Mouse (Mus musculus): ENCODE data around the gene Gm11437. TPM values are rescaled to one million over a fixed set of nuclear protein-coding genes. Genes with fewer than 3 reads are reported as not detected.
A peak's percentile ranks its signal among the peaks of the same experiment; 100 is the strongest.

Gm11437 gene
- polyA plus RNA-seq, 1 experiment from 2014 or later, result not detected

- Histone ChIP-seq H3K4me3 (no peak overlapping the region), H3K27me3 (ENCODE audit: low read depth, poor library complexity, severe bottlenecking) (no peaks in the 10 kb centered on the region), H3K27ac (no peak overlapping the region), H3K4me1 (peaks cover 3% of the 10 kb centered on the region; the same call in 1 of the 2 replicates), H3K9me3 (replicated peaks) (no peaks in the 10 kb centered on the region), H3K36me3 (no peaks in the 10 kb centered on the region)
- WGBS, result 72% methylated on average over 11 of the region's 11 CpGs
- no peak for DNase-seq (ENCODE audit: low spot score)
These were observed 5.5 kb upstream of the Gm11437 start for GRCm38 (mm10) chr11:84172539-84173435.

- Histone ChIP-seq H3K4me3 (no peak overlapping the region), H3K27ac (no peak overlapping the region), H3K4me1 (peaks cover 3% of the 10 kb centered on the region; the same call in 1 of the 2 replicates), H3K27me3 (ENCODE audit: low read depth, poor library complexity, severe bottlenecking) (no peaks in the 10 kb centered on the region), H3K36me3 (no peaks in the 10 kb centered on the region), H3K9me3 (replicated peaks) (no peaks in the 10 kb centered on the region)
- DNase-seq (ENCODE audit: low spot score), result no peak
- 42% methylated on average over 7 of the region's 7 CpGs for WGBS
These were observed 1.5 kb upstream of the Gm11437 start for GRCm38 (mm10) chr11:84168701-84169288.

GRCm38 (mm10) chr11:84164561-84164960 is 2.7 kb downstream of the Gm11437 start:
- no peaks in the 10 kb centered on the region for H3K9me3 ChIP-seq (replicated peaks)
- 70% methylated on average over 4 of the region's 4 CpGs for WGBS
- no peak for DNase-seq (ENCODE audit: low spot score)
- H3K27ac ChIP-seq, result no peak overlapping the region
- H3K4me3 ChIP-seq, result no peak overlapping the region
- H3K36me3 ChIP-seq, result no peaks in the 10 kb centered on the region
- no peaks in the 10 kb centered on the region for H3K27me3 ChIP-seq (ENCODE audit: low read depth, poor library complexity, severe bottlenecking)
- no peaks in the 10 kb centered on the region for H3K4me1 ChIP-seq

DNA sequence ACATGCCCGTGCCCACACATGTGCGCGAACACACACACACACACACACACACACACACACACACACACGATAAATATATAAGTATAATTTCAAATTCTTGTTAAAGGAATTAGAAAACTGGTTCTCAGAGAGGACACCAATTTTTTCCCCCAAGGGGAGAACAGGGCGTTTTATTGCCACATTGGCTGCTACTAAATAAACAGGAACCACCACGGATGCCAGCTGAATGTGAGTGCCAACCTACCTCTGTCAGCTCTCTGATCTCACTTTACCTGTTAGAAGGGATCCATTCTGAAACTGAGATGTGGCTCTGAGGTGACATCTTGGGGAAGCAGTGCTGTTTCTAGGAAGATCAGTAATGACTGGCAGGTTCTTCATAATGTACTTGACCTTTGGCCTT is 3.2 kb downstream of the Gm11437 start:
- DNase-seq (ENCODE audit: low spot score), result no peak
- Histone ChIP-seq H3K27me3 (ENCODE audit: low read depth, poor library complexity, severe bottlenecking) (no peaks in the 10 kb centered on the region), H3K27ac (no peak overlapping the region), H3K4me1 (no peaks in the 10 kb centered on the region), H3K36me3 (no peaks in the 10 kb centered on the region), H3K9me3 (replicated peaks) (no peaks in the 10 kb centered on the region), H3K4me3 (no peak overlapping the region)
- 84% methylated on average over 6 of the region's 6 CpGs for WGBS

DNA sequence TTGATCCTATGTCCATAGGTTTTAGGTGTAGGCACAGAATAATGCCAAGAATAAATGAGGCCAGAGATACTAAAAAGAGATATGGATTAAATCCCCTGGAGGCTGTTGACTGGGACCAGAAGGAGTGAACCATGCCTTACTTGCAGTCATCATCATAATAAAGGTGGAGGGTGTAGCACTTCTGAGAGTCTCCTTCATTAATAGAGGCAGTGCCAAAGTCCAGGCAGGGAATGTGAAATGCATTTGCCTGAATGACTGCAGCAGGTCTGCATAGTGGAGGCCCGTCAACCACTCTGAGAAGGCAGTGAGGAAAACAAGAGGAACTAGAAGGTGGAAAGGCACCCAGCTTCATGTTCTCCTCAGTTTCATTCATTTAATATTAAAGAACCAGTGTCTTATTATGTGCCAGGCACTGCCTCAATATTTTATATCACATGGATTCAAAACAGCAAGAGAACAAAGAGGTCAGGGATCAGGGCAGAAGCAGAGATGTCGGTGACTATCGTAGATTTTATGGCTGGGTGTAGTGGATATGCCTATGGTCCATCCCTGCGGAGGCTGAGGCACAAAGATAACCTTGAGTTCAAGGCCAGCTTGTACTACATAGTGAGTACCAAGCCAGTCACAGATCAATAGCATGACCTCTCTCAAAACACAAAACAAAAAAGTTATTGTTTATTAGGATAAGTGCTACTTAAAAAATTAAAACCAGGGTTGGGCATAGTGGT is 10.6 kb downstream of the Gm11437 start:
- Histone ChIP-seq H3K27me3 (ENCODE audit: low read depth, poor library complexity, severe bottlenecking) (no peaks in the 10 kb centered on the region), H3K36me3 (no peaks in the 10 kb centered on the region), H3K4me1 (no peaks in the 10 kb centered on the region), H3K9me3 (replicated peaks) (no peaks in the 10 kb centered on the region), H3K4me3 (no peak overlapping the region), H3K27ac (no peak overlapping the region)
- DNase-seq (ENCODE audit: low spot score), result no peak
- WGBS, result 93% methylated on average over 4 of the region's 4 CpGs

DNA sequence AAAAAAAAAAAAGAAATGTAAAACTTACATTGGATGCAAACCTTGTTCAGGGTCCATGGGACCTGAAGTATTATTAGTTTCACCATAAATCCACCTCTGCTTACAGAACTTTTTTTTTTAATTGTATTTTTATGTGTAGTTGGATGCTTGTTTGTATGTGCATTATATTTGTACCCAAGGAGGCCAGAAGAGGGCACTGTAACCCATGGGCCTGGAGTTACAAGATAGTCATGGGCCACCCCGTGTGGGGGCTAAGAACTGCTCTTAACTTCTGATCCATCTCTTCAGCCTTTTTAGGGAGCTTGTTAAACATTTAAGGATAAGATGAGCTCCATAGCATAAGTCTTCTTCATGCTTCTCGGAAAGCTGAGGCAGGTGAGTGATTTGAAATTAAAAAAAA is 16.4 kb downstream of the Gm11437 start:
- H3K36me3 ChIP-seq, result no peaks in the 10 kb centered on the region
- 81% methylated on average over 2 of the region's 2 CpGs for WGBS
- H3K9me3 ChIP-seq (replicated peaks), result no peaks in the 10 kb centered on the region
- DNase-seq (ENCODE audit: low spot score), result no peak
- H3K27me3 ChIP-seq (ENCODE audit: low read depth, poor library complexity, severe bottlenecking), result no peaks in the 10 kb centered on the region
- H3K27ac ChIP-seq, result no peak overlapping the region
- H3K4me1 ChIP-seq, result no peaks in the 10 kb centered on the region
- H3K4me3 ChIP-seq, result no peak overlapping the region

DNA sequence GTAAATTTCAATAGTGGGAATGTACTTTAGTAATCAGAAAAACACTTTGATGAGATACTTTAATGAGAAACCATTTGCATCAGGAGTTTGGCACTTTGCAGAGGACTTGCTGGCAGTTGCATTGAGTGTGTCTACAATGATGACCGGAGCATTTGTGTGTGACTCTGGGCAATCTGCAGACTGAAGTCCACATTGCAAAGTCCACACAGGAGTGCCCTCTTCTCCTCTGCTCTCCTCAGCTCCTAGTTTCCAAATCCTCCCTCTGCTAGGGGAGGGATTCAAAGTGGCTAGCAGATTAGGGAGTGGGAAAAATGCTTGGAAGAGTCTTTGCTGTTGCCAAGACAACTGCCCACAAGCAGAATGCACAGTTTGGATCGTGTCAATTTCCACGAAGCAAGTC is 21.2 kb downstream of the Gm11437 start:
- DNase-seq (ENCODE audit: low spot score), result no peak
- H3K4me1 ChIP-seq, result no peaks in the 10 kb centered on the region
- H3K4me3 ChIP-seq, result no peak overlapping the region
- H3K27me3 ChIP-seq (ENCODE audit: low read depth, poor library complexity, severe bottlenecking), result no peaks in the 10 kb centered on the region
- no peaks in the 10 kb centered on the region for H3K9me3 ChIP-seq (replicated peaks)
- WGBS, result 71% methylated on average over 3 of the region's 3 CpGs
- no peak overlapping the region for H3K27ac ChIP-seq
- no peaks in the 10 kb centered on the region for H3K36me3 ChIP-seq

GRCm38 (mm10) chr11:84145201-84145798 is 22.0 kb downstream of the Gm11437 start:
- no peak overlapping the region for H3K27ac ChIP-seq
- H3K4me1 ChIP-seq, result no peaks in the 10 kb centered on the region
- H3K27me3 ChIP-seq (ENCODE audit: low read depth, poor library complexity, severe bottlenecking), result no peaks in the 10 kb centered on the region
- H3K36me3 ChIP-seq, result no peaks in the 10 kb centered on the region
- 81% methylated on average over 10 of the region's 10 CpGs for WGBS
- no peak for DNase-seq (ENCODE audit: low spot score)
- no peak overlapping the region for H3K4me3 ChIP-seq
- H3K9me3 ChIP-seq (replicated peaks), result no peaks in the 10 kb centered on the region

DNA sequence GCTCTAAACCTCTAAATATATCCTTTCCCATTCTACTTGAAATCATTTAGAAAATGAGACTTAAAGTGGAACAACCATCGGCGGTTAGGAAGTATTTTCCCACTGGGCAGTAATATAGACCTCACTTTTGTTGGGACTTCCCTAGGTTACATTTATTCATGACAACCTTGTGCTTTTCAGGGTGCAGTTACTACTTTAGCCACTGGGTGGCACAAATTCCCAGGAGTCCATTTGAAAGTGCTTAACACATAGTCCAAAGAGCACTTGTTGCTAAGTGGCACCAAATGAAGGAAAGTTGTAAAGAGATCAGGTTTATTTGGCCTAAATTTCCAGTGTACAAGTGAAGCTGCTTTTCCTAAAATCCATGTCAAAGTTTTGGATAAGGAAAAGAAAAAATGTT is 25.5 kb downstream of the Gm11437 start:
- no peaks in the 10 kb centered on the region for H3K4me1 ChIP-seq
- no peaks in the 10 kb centered on the region for H3K9me3 ChIP-seq (replicated peaks)
- no peaks in the 10 kb centered on the region for H3K36me3 ChIP-seq
- H3K27me3 ChIP-seq (ENCODE audit: low read depth, poor library complexity, severe bottlenecking), result no peaks in the 10 kb centered on the region
- 51% methylated on average over 2 of the region's 2 CpGs for WGBS
- DNase-seq (ENCODE audit: low spot score), result peak; percentile 42
- no peak overlapping the region for H3K4me3 ChIP-seq
- no peak overlapping the region for H3K27ac ChIP-seq

DNA sequence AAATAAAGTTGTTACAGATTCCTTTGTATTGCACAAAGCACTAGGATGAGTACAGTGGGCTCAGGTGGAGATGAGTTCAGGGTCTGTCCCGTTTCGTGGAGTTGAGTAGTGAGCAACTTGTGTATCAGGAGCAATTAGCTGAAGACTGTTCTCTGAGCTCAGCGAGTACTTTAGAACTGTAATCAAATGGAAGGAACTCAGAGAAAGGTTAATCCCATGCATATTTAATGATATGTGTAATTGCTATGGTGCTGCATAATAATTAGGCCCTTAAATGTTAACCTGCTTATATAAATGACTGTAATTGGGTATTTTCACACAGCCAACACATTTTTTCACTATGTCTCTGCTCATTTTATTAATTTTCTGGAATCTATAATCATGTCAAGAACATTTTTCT is 30.8 kb downstream of the Gm11437 start:
- H3K4me1 ChIP-seq, result no peaks in the 10 kb centered on the region
- no peak overlapping the region for H3K4me3 ChIP-seq
- no peak for DNase-seq (ENCODE audit: low spot score)
- no peaks in the 10 kb centered on the region for H3K27me3 ChIP-seq (ENCODE audit: low read depth, poor library complexity, severe bottlenecking)
- WGBS, result 84% methylated on average over 3 of the region's 3 CpGs
- H3K27ac ChIP-seq, result no peak overlapping the region
- no peaks in the 10 kb centered on the region for H3K36me3 ChIP-seq
- no peaks in the 10 kb centered on the region for H3K9me3 ChIP-seq (replicated peaks)

GRCm38 (mm10) chr11:84134331-84134860 is 32.9 kb downstream of the Gm11437 start:
- H3K36me3 ChIP-seq, result no peaks in the 10 kb centered on the region
- WGBS, result 91% methylated on average over 2 of the region's 2 CpGs
- H3K4me1 ChIP-seq, result peaks cover 6% of the 10 kb centered on the region
- H3K27me3 ChIP-seq (ENCODE audit: low read depth, poor library complexity, severe bottlenecking), result no peaks in the 10 kb centered on the region
- no peak overlapping the region for H3K27ac ChIP-seq
- no peak overlapping the region for H3K4me3 ChIP-seq
- DNase-seq (ENCODE audit: low spot score), result no peak
- no peaks in the 10 kb centered on the region for H3K9me3 ChIP-seq (replicated peaks)

DNA sequence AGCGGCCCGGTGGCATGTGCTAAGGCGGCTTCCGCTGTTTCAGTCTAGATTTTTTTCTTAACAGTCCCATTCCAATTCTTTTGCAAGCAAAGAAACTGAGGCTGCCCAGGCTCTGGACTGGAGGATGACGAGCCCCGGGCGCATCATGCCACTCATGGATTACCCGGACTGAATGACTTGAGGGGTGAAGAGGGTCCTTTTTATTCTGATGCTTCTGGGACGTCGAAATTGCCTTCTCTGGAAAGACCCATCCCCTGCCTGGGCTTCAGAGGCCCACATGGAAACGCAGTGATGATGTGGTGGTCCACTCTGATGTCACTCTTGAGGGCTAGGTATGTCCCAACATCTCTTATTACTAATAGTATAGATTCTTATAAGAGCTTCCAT is 37.5 kb downstream of the Gm11437 start:
- Histone ChIP-seq H3K27me3 (ENCODE audit: low read depth, poor library complexity, severe bottlenecking) (no peaks in the 10 kb centered on the region), H3K9me3 (replicated peaks) (no peaks in the 10 kb centered on the region), H3K36me3 (peaks cover 26% of the 10 kb centered on the region), H3K27ac (peak overlapping the region; percentile 94), H3K4me1 (peaks cover 11% of the 10 kb centered on the region), H3K4me3 (peak overlapping the region; percentile 92)
- WGBS, result 6% methylated on average over 11 of the region's 11 CpGs
- DNase-seq (ENCODE audit: low spot score), result no peak
